Mouse (Mus musculus) heart, adult 2 months (tissue): Measurements from ENCODE around the gene Tspan3.

Source experiments
- CTCF ChIP-seq: fragments of 200-600 bp; IDR thresholded peaks from 2 replicates; pipeline ENCODE4 v1.8.1; 2022; ENCODE audit warnings: antibody characterized with exemption, mild to moderate bottlenecking, moderate library complexity
- EP300 ChIP-seq: fragments of 200-500 bp; IDR thresholded peaks from 2 replicates; pipeline ENCODE4 v1.6.1; 2011; ENCODE audit warnings: low read depth, low read length, control low read depth; ENCODE audit not compliant: insufficient read depth

DNA sequence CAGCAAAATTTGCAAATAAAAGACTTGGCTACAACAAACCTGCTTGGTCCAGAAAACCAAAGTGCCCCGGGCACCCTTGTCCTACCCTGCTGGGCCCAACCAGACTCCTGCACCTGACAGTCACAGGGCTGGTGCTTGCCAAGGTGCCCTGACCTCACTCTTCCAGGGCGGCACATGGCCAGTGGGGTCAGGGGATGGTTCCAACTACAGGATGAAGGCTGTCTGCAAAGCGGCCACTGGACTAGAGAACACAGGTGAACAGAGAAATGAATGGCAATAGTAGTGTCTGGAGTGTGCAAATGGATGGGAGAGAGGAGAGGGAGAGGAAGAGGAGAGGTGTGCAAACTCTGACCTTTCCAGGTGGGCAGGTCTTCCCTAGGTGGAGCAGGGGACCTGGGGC lies 35.3 kb downstream of the Tspan3 start:
- TF ChIP-seq EP300 (no peak), CTCF (no peak)
